Mouse (Mus musculus): ENCODE results near the gene Slc6a13.

The Slc6a13 gene

GRCm38 (mm10) chr6:121299954-121300353, at the start of gene Slc6a13:
TSS of gene Slc6a13 (plus strand) at chr6:121300227.
- DNase-seq (ENCODE audit: low spot score in 2 of 2) = no peak

- DNase-seq (ENCODE audit: low spot score in 2 of 2) = no peak
Observed at GRCm38 (mm10) chr6:121250406-121250805, 49.6 kb upstream of the Slc6a13 start.

GRCm38 (mm10) chr6:121251256-121251655, 48.8 kb upstream of the Slc6a13 start:
- DNase-seq (ENCODE audit: low spot score in 2 of 2) = no peak

GRCm38 (mm10) chr6:121260548-121260947, 39.5 kb upstream of the Slc6a13 start:
- DNase-seq (ENCODE audit: low spot score in 2 of 2) = peak; percentile 32 to 50

GRCm38 (mm10) chr6:121261233-121261632, 38.8 kb upstream of the Slc6a13 start:
- DNase-seq (ENCODE audit: low spot score in 2 of 2) = no peak

GRCm38 (mm10) chr6:121262004-121262403, 38.0 kb upstream of the Slc6a13 start:
- no peak for DNase-seq (ENCODE audit: low spot score in 2 of 2)

GRCm38 (mm10) chr6:121262496-121262895, 37.5 kb upstream of the Slc6a13 start:
- no peak for DNase-seq (ENCODE audit: low spot score in 2 of 2)

GRCm38 (mm10) chr6:121270156-121270555, 29.9 kb upstream of the Slc6a13 start:
- DNase-seq (ENCODE audit: low spot score in 2 of 2) = no peak

- DNase-seq (ENCODE audit: low spot score in 2 of 2) = no peak
Observed at GRCm38 (mm10) chr6:121271707-121272074, 28.3 kb upstream of the Slc6a13 start.

- peak; percentile 80 to 88 for DNase-seq (ENCODE audit: low spot score in 2 of 2)
Observed at GRCm38 (mm10) chr6:121272075-121272800, 27.8 kb upstream of the Slc6a13 start.

- peak in 1 of 2 experiments; percentile 14 for DNase-seq (ENCODE audit: low spot score in 2 of 2)
Observed at GRCm38 (mm10) chr6:121274356-121274755, 25.7 kb upstream of the Slc6a13 start.

- no peak for DNase-seq (ENCODE audit: low spot score in 2 of 2)
Observed at GRCm38 (mm10) chr6:121284132-121284531, 15.9 kb upstream of the Slc6a13 start.

- DNase-seq (ENCODE audit: low spot score in 2 of 2) = no peak
Observed at GRCm38 (mm10) chr6:121299317-121299716, 710 bp upstream of the Slc6a13 start.

- no peak for DNase-seq (ENCODE audit: low spot score in 2 of 2)
Observed at GRCm38 (mm10) chr6:121300504-121300903, 477 bp downstream of the Slc6a13 start.

GRCm38 (mm10) chr6:121303466-121304220, 3.6 kb downstream of the Slc6a13 start:
- DNase-seq (ENCODE audit: low spot score in 2 of 2) = no peak

- DNase-seq (ENCODE audit: low spot score in 2 of 2) = no peak
Observed at GRCm38 (mm10) chr6:121304630-121305029, 4.6 kb downstream of the Slc6a13 start.

GRCm38 (mm10) chr6:121305571-121305970, 5.5 kb downstream of the Slc6a13 start:
- no peak for DNase-seq (ENCODE audit: low spot score in 2 of 2)

- no peak for DNase-seq (ENCODE audit: low spot score in 2 of 2)
Observed at GRCm38 (mm10) chr6:121310984-121311383, 11.0 kb downstream of the Slc6a13 start.

GRCm38 (mm10) chr6:121319099-121319498, 19.1 kb downstream of the Slc6a13 start:
- no peak for DNase-seq (ENCODE audit: low spot score in 2 of 2)

- no peak for DNase-seq (ENCODE audit: low spot score in 2 of 2)
Observed at GRCm38 (mm10) chr6:121322381-121323110, 22.5 kb downstream of the Slc6a13 start.

GRCm38 (mm10) chr6:121325298-121325697, 25.3 kb downstream of the Slc6a13 start:
- DNase-seq (ENCODE audit: low spot score in 2 of 2) = no peak

- DNase-seq (ENCODE audit: low spot score in 2 of 2) = peak in 1 of 2 experiments; percentile 18
Observed at GRCm38 (mm10) chr6:121325740-121326139, 25.7 kb downstream of the Slc6a13 start.
